ENCODE assay signal across 17 mouse cellular contexts in genomic region chr13:69502863-69503262, GRCm38 (mm10). TPM values are rescaled to one million over a fixed set of nuclear protein-coding genes. Genes with fewer than 3 reads are reported as not detected.
DNase-seq lines count a peak whose midpoint lies in the region; ATAC-seq and TF ChIP-seq lines count a peak whose summit lies in the region.
"Had no signal": no experiment of that assay in that cellular context is flagged by ENCODE, and none has a peak within 500 bp of the region (broad histone marks: within the 10 kb centered on the region; RNA-seq: fewer than 3 reads in every experiment).

No protein-coding gene starts in this region.

- DNase-seq in kidney, adult 9 months = peak; percentile 70
- DNase-seq in intestine, embryonic 14.5 days (ENCODE audit: low spot score) = no peak
- no peak for DNase-seq in liver, postnatal 0 days
- DNase-seq in cerebellum, adult 11 months = no peak
- DNase-seq in left cerebral cortex, adult 11 months (ENCODE audit: low spot score) = no peak
- DNase-seq: adrenal gland, adult 2 months; adrenal gland, postnatal 25 days; cerebellum, adult 2 months; cerebellum, postnatal 14 days; gastrocnemius, postnatal 36 days; heart, adult 11 months; heart, postnatal 36 days had no signal

- no peaks in the 10 kb centered on the region for H3K4me1 ChIP-seq in kidney, embryonic 15.5 days
- H3K4me1 ChIP-seq in intestine, embryonic 14.5 days (replicated peaks; ENCODE audit: control insufficient read depth, insufficient read depth, low read length) = no peaks in the 10 kb centered on the region
- no peaks in the 10 kb centered on the region for H3K4me1 ChIP-seq in intestine, embryonic 15.5 days (replicated peaks)
- H3K4me1 ChIP-seq in liver, postnatal 0 days (ENCODE audit: insufficient read depth) = peaks cover 10% of the 10 kb centered on the region
- H3K4me1 ChIP-seq: embryonic facial prominence, embryonic 12.5 days; forebrain, embryonic 15.5 days had no signal

- no peaks in the 10 kb centered on the region for H3K27me3 ChIP-seq in kidney, embryonic 15.5 days
- no peaks in the 10 kb centered on the region for H3K27me3 ChIP-seq in intestine, embryonic 14.5 days (replicated peaks; ENCODE audit: control insufficient read depth, insufficient read depth, low read length)
- no peaks in the 10 kb centered on the region for H3K27me3 ChIP-seq in intestine, embryonic 15.5 days (replicated peaks)
- H3K27me3 ChIP-seq in liver, postnatal 0 days (ENCODE audit: insufficient read depth, low read length) = no peaks in the 10 kb centered on the region
- H3K27me3 ChIP-seq: embryonic facial prominence, embryonic 12.5 days; forebrain, embryonic 15.5 days; heart, embryonic 13.5 days had no signal

- no peak overlapping the region for H3K4me3 ChIP-seq in kidney, embryonic 15.5 days (replicated peaks)
- H3K4me3 ChIP-seq in intestine, embryonic 14.5 days (ENCODE audit: low read depth, low read length) = no peak overlapping the region
- H3K4me3 ChIP-seq in intestine, embryonic 15.5 days (replicated peaks) = no peak overlapping the region
- no peak overlapping the region for H3K4me3 ChIP-seq in liver, postnatal 0 days (ENCODE audit: low read depth, low read length)
- H3K4me3 ChIP-seq: embryonic facial prominence, embryonic 12.5 days; forebrain, embryonic 15.5 days; heart, embryonic 13.5 days had no signal

- peaks cover 97% of the 10 kb centered on the region for H3K36me3 ChIP-seq in kidney, embryonic 15.5 days
- H3K36me3 ChIP-seq in intestine, embryonic 14.5 days (ENCODE audit: control insufficient read depth, insufficient read depth, low read length) = peaks cover 99% of the 10 kb centered on the region
- peaks cover 37% of the 10 kb centered on the region for H3K36me3 ChIP-seq in intestine, embryonic 15.5 days
- peaks cover 85% of the 10 kb centered on the region for H3K36me3 ChIP-seq in liver, postnatal 0 days (replicated peaks; ENCODE audit: insufficient read depth, low read length)

- ATAC-seq in kidney, embryonic 15.5 days (replicated peaks; ENCODE audit: low FRiP score) = no peak
- peak; percentile 59 for ATAC-seq in intestine, embryonic 14.5 days (replicated peaks; ENCODE audit: low FRiP score, low TSS enrichment, low read depth)
- ATAC-seq in intestine, embryonic 15.5 days = peak; percentile 85
- ATAC-seq in liver, postnatal 0 days = no peak
- ATAC-seq: forebrain, embryonic 15.5 days had no signal

- H3K9ac ChIP-seq in kidney, embryonic 15.5 days = no peak overlapping the region
- H3K9ac ChIP-seq in intestine, embryonic 14.5 days (ENCODE audit: low read length) = no peak overlapping the region
- no peak overlapping the region for H3K9ac ChIP-seq in intestine, embryonic 15.5 days
- no peak overlapping the region for H3K9ac ChIP-seq in liver, postnatal 0 days (replicated peaks)
- H3K9ac ChIP-seq: embryonic facial prominence, embryonic 12.5 days; forebrain, embryonic 15.5 days; heart, embryonic 13.5 days had no signal

- no peak for TF ChIP-seq CTCF in liver, postnatal 0 days (IDR thresholded peaks at IDR 0.05; ENCODE audit: low read depth)

- WGBS in kidney, embryonic 15.5 days = 85% methylated on average over 5 of the region's 5 CpGs
- WGBS in intestine, embryonic 14.5 days = 77% methylated on average over 5 of the region's 5 CpGs
- WGBS in intestine, embryonic 15.5 days = 64% methylated on average over 5 of the region's 5 CpGs
- WGBS in liver, postnatal 0 days (ENCODE audit: insufficient replicate concordance) = 46% methylated on average over 5 of the region's 5 CpGs

- TF ChIP-seq EP300 in liver, postnatal 0 days (IDR thresholded peaks at IDR 0.05; ENCODE audit: low read depth) = no peak

- no peak overlapping the region for H3K27ac ChIP-seq in kidney, embryonic 15.5 days
- H3K27ac ChIP-seq in intestine, embryonic 14.5 days (ENCODE audit: low read depth) = no peak overlapping the region
- no peak overlapping the region for H3K27ac ChIP-seq in intestine, embryonic 15.5 days
- no peak overlapping the region for H3K27ac ChIP-seq in liver, postnatal 0 days (ENCODE audit: low read depth)
- H3K27ac ChIP-seq: embryonic facial prominence, embryonic 12.5 days; forebrain, embryonic 15.5 days; heart, embryonic 13.5 days had no signal

- H3K4me2 ChIP-seq in kidney, embryonic 15.5 days = no peak overlapping the region
- H3K4me2 ChIP-seq in intestine, embryonic 14.5 days (ENCODE audit: low read length) = no peak overlapping the region
- no peak overlapping the region for H3K4me2 ChIP-seq in intestine, embryonic 15.5 days (replicated peaks)
- 0 out of 2 replicates have a peak overlapping the region, but pooled peaks have one; percentile 22 for H3K4me2 ChIP-seq in liver, postnatal 0 days (ENCODE audit: low read depth, low read length)
- H3K4me2 ChIP-seq: embryonic facial prominence, embryonic 12.5 days; forebrain, embryonic 15.5 days; heart, embryonic 13.5 days had no signal

- no peaks in the 10 kb centered on the region for H3K9me3 ChIP-seq in kidney, embryonic 15.5 days (replicated peaks)
- no peaks in the 10 kb centered on the region for H3K9me3 ChIP-seq in intestine, embryonic 14.5 days (ENCODE audit: control insufficient read depth, low read length)
- H3K9me3 ChIP-seq in intestine, embryonic 15.5 days = no peaks in the 10 kb centered on the region
- H3K9me3 ChIP-seq in liver, postnatal 0 days (ENCODE audit: low read length) = no peaks in the 10 kb centered on the region
- H3K9me3 ChIP-seq: embryonic facial prominence, embryonic 12.5 days; forebrain, embryonic 15.5 days; heart, embryonic 13.5 days had no signal

RNA-seq across cellular contexts. Expression of gene Nsun2, which starts 30.7 kb away (rescaled TPM):
- 130 TPM in 2 replicates for polyA plus RNA-seq in kidney, embryonic 15.5 days (2015; fragmentation: Nextera tagmentation; extraction: Ambion mirVana)
- 141 and 153 TPM in 2 replicates for polyA plus RNA-seq in intestine, embryonic 14.5 days (2014; fragmentation: Nextera tagmentation; extraction: Ambion mirVana)
- polyA plus RNA-seq in intestine, embryonic 15.5 days (2015; fragmentation: Nextera tagmentation; extraction: Ambion mirVana) = 128 and 131 TPM in 2 replicates
- 46.0 and 47.5 TPM in 2 replicates for polyA plus RNA-seq in liver, postnatal 0 days (2015; fragmentation: Nextera tagmentation; extraction: Ambion mirVana)

RNA-seq across cellular contexts. Expression of gene Tent4a, which starts 31.6 kb away (rescaled TPM):
- polyA plus RNA-seq in kidney, embryonic 15.5 days (2015; fragmentation: Nextera tagmentation; extraction: Ambion mirVana) = 5.1 and 5.5 TPM in 2 replicates
- polyA plus RNA-seq in intestine, embryonic 14.5 days (2014; fragmentation: Nextera tagmentation; extraction: Ambion mirVana) = 6.8 and 9.0 TPM in 2 replicates
- polyA plus RNA-seq in intestine, embryonic 15.5 days (2015; fragmentation: Nextera tagmentation; extraction: Ambion mirVana) = 4.0 and 4.6 TPM in 2 replicates
- polyA plus RNA-seq in liver, postnatal 0 days (2015; fragmentation: Nextera tagmentation; extraction: Ambion mirVana) = 1.9 and 2.4 TPM in 2 replicates

Comparison
In these comparisons a context has a peak if more than half of its experiments do, and no peak if none do; other contexts are left out.
1. ATAC-seq: peak in intestine, embryonic 14.5 days (single experiment) and intestine, embryonic 15.5 days (single experiment); none in kidney, embryonic 15.5 days (single experiment) and liver, postnatal 0 days (single experiment).